Mouse (Mus musculus): Measurements from ENCODE around the gene Stag1.

Gene Stag1

GRCm38 (mm10) chr9:100597546-100597945 lies at the start of gene Stag1:
Stag1 (plus strand) TSS chr9:100597798.
- DNase-seq (ENCODE audit: low spot score in 2 of 2), result no peak

DNA sequence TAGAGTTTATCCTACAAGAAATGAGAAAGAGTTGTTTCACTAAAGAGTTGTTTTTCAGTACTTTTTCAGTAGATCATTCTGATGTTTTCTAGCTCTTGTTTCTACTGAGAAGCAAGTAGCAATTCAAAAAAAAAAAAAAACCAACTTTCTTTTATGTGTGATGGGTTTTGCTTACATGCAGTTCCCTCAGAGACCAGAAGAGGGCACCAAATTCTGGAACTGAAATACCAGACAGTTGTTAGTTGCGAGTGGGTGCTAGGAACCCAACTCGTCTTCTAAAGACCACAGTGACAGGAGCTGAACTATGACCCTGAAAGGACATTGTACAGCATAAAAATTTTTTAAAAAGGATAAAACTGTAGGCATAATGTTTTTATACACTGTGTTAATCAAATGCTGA lies 49.3 kb upstream of the Stag1 start:
- DNase-seq (ENCODE audit: low spot score in 2 of 2), result no peak

DNA sequence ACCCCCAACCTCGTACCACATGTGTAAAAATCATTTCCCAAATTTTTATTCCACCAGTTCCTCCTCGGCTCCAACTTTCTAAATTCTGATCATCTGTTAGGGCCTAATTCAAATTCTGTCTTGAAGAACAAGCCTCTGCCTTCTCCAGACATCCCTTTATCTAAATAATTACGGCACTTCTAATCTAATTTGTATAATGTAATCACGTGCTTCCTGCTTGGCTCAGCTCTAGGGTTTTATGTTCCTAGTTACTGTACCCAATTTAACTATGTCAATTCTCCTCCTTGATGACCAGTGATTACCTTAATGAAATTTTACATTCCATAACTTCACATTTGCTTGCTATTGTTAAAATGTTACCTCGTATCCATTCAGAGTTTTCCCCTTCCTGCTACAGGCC lies 41.9 kb upstream of the Stag1 start:
- no peak for DNase-seq (ENCODE audit: low spot score in 2 of 2)

GRCm38 (mm10) chr9:100558023-100558573 lies 39.5 kb upstream of the Stag1 start:
- no peak for DNase-seq (ENCODE audit: low spot score in 2 of 2)

- DNase-seq (ENCODE audit: low spot score in 2 of 2), result no peak
Observed at GRCm38 (mm10) chr9:100558991-100559390, 38.6 kb upstream of the Stag1 start.

DNA sequence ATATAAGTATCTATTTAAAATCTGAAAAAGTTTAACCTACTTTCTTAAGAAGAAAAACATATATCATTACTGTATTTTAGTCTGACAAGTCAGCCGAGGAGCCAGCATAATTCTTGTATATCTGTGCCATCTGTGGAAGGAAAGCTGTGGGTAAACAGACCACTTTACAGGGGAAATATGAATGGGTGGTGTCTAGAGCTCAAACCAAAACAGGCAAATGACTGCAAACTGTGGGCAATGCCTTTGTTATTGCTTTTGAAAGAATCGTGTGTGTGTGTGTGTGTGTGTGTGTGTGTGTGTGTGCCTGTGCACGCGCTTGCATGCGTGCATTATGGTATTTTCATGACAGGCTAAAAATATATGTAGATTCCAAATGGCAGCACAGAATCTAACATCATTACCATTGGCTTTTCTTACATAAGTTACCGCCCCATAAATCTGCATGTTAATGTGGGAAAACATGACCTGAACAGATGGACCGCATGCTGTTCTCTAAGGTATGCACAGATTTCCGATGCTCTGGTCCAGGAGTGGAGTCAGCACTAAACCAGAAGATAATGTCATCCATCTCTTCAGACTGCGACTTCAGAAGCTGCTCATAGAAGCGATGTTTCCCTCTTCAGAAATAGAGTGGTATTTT lies 37.2 kb upstream of the Stag1 start:
- DNase-seq (ENCODE audit: low spot score in 2 of 2), result no peak

GRCm38 (mm10) chr9:100569798-100570625 lies 27.6 kb upstream of the Stag1 start:
- peak; percentile 20 to 27 for DNase-seq (ENCODE audit: low spot score in 2 of 2)

DNA sequence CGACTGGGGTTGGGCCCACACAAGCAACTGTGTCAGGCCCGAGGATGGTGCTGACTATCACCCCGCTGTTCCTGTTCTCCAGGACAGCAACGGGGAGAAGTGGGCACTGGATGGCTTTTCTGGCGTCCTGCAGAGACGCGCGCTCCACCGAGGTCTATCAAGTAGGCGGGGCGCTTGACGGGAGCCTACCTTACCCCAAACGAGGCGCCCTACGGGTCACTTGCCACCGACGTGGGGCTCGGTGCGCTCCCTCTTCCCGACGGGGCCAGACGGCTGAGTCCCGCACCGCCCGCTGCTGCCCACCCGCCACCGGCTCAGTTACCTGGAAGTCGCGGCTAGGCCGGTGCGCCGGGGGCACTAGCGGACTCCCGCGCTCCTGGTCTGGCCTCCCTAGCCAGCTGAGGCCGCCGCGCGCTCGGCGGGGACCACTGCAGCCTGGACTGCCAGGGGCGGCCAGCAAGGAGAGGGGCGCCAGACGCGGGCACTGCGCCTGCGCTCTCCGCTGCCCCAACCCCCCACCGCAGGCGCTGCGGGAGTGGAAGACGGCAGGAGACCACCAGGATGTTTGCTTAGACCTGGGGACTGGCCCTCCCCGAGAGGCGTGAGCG lies 26.9 kb upstream of the Stag1 start, which contains the start of gene Slc35g2:
Slc35g2 (minus strand) TSS at position 465 of the 608 bp plus-strand sequence.
- peak; percentile 45 to 48 for DNase-seq (ENCODE audit: low spot score in 2 of 2)

GRCm38 (mm10) chr9:100571511-100571910 lies 26.1 kb upstream of the Stag1 start:
- DNase-seq (ENCODE audit: low spot score in 2 of 2), result no peak

DNA sequence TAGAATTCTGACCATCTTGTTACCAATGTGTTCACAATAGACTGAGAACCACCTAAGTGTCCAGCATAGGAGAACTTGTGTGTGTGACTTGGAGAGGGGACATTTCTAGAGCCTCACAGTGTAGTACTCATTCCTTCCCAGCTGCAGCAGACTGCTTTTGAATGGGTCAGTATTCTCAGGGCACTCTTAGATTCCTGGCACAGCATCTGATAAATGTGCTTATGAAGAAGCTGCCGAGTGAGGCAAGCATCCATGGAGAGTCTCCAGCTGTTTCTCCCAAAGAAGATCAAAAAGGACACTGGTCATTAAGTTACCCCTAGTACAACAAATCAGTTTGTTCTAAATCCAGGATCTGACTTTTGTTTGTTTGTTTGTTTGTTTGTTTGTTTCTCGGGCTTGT lies 24.3 kb upstream of the Stag1 start:
- DNase-seq (ENCODE audit: low spot score in 2 of 2), result no peak

- no peak for DNase-seq (ENCODE audit: low spot score in 2 of 2)
Observed at GRCm38 (mm10) chr9:100573942-100574341, 23.7 kb upstream of the Stag1 start.

GRCm38 (mm10) chr9:100580196-100580740 lies 17.3 kb upstream of the Stag1 start:
- no peak for DNase-seq (ENCODE audit: low spot score in 2 of 2)

DNA sequence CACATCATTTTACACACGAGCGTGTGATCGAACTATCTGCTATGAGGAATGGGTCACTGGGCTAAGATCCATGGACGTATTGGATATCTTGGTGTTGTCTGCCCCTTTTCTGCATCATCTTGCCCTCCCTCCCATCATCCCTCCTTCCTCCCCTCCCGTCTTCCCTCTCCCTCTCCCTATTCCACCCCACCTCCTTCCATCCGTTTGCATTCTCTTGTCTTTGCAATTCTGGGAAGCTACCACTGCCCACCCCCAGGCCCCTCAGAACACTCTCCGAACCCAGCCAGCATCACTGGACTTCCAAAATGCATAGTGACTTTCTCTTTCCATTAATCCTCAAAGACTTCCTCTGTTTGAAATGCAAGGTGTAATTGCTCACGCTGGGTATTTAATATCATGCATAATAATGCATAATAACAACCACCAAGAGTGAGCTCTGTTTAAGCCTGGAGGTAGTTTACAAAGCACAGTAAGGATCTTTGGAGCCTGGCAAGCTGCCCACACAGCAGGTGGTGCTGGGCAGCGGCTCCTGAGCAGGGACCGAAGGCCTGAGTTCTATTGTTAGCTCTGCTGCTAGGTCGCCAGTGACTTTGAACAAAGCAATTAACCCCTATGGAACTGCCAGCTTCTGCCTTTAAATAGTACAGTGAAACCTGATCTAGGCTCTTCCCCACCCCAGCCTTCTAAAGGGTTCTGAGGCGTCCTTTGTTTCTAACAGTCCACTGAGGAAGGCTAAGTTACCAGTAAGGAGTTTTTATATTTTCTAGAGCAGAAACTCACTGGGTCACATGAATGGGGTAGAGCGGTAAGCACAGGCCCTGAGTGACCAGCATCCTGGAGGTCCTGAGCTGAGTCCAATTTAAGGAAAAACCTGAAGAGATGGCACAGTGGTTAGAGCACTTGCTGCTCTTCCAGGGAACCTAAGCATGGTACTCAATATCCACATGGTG lies 15.8 kb upstream of the Stag1 start:
- no peak for DNase-seq (ENCODE audit: low spot score in 2 of 2)

GRCm38 (mm10) chr9:100582883-100583575 lies 14.6 kb upstream of the Stag1 start:
- no peak for DNase-seq (ENCODE audit: low spot score in 2 of 2)

GRCm38 (mm10) chr9:100584031-100584430 lies 13.6 kb upstream of the Stag1 start:
- DNase-seq (ENCODE audit: low spot score in 2 of 2), result no peak

DNA sequence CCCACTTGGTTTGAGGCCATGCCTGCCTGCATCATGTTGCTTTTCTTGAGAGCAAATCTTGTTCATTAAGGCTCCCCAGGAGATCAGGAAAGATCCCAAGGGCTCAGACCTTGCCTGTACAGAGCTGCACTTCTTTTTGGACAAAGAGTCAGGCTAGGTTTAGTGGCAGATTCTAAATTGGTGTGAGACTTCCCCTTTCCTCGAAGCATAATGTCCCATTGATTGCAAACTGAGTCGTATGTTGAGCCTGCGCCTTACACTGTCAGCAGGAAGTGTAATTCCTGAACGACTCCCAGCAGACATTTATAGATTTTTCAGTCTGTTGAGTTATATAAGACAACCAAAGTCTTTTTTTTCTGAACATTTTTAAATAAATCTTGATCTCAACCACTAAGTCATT lies 7.1 kb upstream of the Stag1 start:
- DNase-seq (ENCODE audit: low spot score in 2 of 2), result no peak

DNA sequence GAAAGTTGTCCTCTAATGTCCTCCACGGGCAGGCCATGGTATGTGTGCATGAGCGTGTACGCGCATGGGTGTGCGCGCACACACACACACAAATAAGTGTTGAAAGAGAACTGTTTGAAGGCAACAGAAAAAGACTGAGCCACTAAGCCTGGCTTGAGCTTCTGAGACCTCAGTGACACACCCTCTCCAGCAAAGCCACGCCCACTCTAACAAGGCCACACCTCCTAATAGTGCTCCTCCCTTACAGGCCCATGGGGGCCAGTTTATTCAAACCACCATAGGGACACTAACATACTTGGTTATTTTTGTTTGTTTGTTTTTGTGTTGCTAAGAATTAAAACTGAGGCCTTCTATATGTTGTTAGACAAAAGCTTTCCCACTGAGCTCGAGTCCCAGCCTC lies 1.3 kb upstream of the Stag1 start:
- no peak for DNase-seq (ENCODE audit: low spot score in 2 of 2)

DNA sequence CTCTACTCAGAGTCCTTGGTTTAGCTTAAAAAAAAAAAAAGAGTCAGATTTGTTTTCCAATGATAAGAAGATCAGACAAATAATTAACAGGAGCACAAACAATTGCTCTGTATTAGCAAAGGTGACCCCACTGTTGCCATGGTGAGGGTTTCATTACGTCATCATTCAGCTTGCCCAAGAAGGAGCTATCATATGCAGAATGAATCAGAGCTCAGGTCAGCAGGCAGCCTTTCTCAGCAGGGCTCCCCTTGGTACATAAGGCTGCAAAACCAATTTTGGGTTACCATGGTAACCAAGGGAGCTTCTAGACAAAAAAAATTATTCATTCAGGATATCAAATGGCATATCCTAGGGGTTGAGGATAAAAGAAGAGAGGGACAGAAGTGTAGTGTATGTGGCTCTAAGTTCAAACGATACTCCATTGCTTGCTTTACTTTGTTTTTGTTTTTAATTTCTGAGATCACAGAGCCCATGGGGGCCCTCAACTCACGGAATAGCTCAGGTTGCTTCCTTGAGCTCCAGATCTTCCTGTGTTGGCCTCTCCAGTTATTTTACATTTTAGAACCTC lies 2.2 kb downstream of the Stag1 start:
- DNase-seq (ENCODE audit: low spot score in 2 of 2), result no peak

DNA sequence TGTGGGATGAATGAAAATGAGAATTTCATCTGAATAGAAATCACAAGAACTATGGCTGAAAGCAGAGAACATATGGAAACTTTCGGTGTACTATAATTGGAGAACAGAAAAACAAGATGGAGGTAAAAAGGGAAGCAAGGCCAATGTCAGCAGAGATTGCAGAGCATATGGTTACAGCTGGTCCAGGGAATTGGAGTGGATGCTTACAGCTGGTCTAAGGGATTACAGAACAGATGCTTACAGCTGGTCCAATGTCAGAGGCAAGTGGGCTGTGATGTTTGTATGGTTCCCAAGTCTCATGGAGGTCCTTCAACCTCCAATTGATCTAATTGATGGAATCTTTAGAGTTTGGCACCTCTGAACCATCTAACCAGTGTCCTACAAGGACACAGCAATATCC lies 4.5 kb downstream of the Stag1 start:
- no peak for DNase-seq (ENCODE audit: low spot score in 2 of 2)

DNA sequence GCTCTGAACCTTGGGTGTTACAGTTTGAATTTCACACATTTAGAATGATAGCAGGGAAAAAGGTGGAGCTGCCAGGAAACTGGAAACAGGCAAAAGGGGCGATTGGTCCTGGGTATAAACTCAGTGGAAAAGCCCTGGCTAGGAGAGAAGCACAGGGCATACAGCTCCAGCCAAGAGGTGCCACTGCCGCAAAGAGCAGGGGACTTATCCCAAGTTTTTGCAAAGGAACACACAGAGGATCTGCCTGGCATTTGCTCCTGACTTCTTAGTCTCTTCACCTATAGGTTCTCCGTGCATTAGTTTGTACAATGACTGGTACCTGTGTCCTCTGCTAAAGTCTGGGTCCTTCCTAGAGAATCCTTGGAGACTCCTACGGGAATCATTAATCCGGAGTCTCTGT lies 5.6 kb downstream of the Stag1 start:
- DNase-seq (ENCODE audit: low spot score in 2 of 2), result no peak
